ENCODE assay signal across 8 mouse cellular contexts in genomic region chr7:79847456-79848451, GRCm38 (mm10). TPM values are rescaled to one million over a fixed set of nuclear protein-coding genes. Genes with fewer than 3 reads are reported as not detected.
DNase-seq lines count a peak whose midpoint lies in the region; ATAC-seq and TF ChIP-seq lines count a peak whose summit lies in the region.

No protein-coding gene starts in this region.

- peak overlapping the region; percentile 75 for H3K9ac ChIP-seq in embryonic facial prominence, embryonic 13.5 days
- peak overlapping the region; percentile 45 for H3K9ac ChIP-seq in heart, postnatal 0 days (replicated peaks; ENCODE audit: low read depth, low read length)
- peak overlapping the region; percentile 73 for H3K9ac ChIP-seq in liver, adult 2 months (ENCODE audit: low read depth, low read length)

- no peaks in the 10 kb centered on the region for H3K27me3 ChIP-seq in embryonic facial prominence, embryonic 13.5 days
- peaks cover 13% of the 10 kb centered on the region for H3K27me3 ChIP-seq in heart, postnatal 0 days (ENCODE audit: control insufficient read depth, insufficient read depth, low read length)
- no peaks in the 10 kb centered on the region for H3K27me3 ChIP-seq in liver, adult 2 months (ENCODE audit: control insufficient read depth, insufficient read depth, low read length)
- H3K27me3 ChIP-seq in myocyte (ENCODE audit: control insufficient read depth, insufficient read depth, insufficient read length), result no peaks in the 10 kb centered on the region

- DNase-seq in left cerebral cortex, postnatal 4 days, result peak; percentile 11
- DNase-seq in left cerebral cortex, postnatal 25 days (ENCODE audit: low spot score in 2 of 2), result no peak
- peak; percentile 46 for DNase-seq in heart, postnatal 0 days (ENCODE audit: low spot score)
- no peak for DNase-seq in liver, adult 2 months (ENCODE audit: extremely low read depth, low read depth, low spot score)
- no peak for DNase-seq in layer of hippocampus, adult 2 months (ENCODE audit: low spot score in 2 of 2)

- TF ChIP-seq CTCF in heart, postnatal 0 days (IDR thresholded peaks at IDR 0.05; ENCODE audit: low read depth), result no peak
- no peak for TF ChIP-seq CTCF in liver, adult 2 months (IDR thresholded peaks at IDR 0.05; ENCODE audit: low read depth, low read length)
- TF ChIP-seq CTCF in layer of hippocampus, adult 2 months (conservative IDR thresholded peaks at IDR 0.05), result no peak

- intact Hi-C loops in left cerebral cortex, postnatal 4 days (cut with DNase I), result no loop called here
- intact Hi-C loops in left cerebral cortex, postnatal 25 days (cut with DNase I), result no loop called here

- no peaks in the 10 kb centered on the region for H3K9me3 ChIP-seq in embryonic facial prominence, embryonic 13.5 days
- H3K9me3 ChIP-seq in heart, postnatal 0 days (replicated peaks; ENCODE audit: control insufficient read depth, low read length), result no peaks in the 10 kb centered on the region

- 0 out of 2 replicates have a peak, but pooled peaks have one; percentile 10 for TF ChIP-seq POLR2A in liver, adult 2 months (IDR thresholded peaks at IDR 0.05; ENCODE audit: extremely low read depth, insufficient read depth, low read length)
- TF ChIP-seq POLR2A in myocyte (IDR thresholded peaks at IDR 0.05; ENCODE audit: insufficient read length, low read depth), result peak; percentile 79

- TF ChIP-seq EP300 in heart, postnatal 0 days (IDR thresholded peaks at IDR 0.05; ENCODE audit: low read depth), result no peak

- H3K36me3 ChIP-seq in embryonic facial prominence, embryonic 13.5 days, result no peaks in the 10 kb centered on the region
- no peaks in the 10 kb centered on the region for H3K36me3 ChIP-seq in heart, postnatal 0 days (replicated peaks; ENCODE audit: control insufficient read depth, insufficient read depth, low read length)
- no peaks in the 10 kb centered on the region for H3K36me3 ChIP-seq in liver, adult 2 months (ENCODE audit: control insufficient read depth, insufficient read depth, low read length)
- H3K36me3 ChIP-seq in myocyte (ENCODE audit: control insufficient read depth, insufficient read depth), result no peaks in the 10 kb centered on the region

- no peaks in the 10 kb centered on the region; the same call in 1 of the 2 replicates for H3K79me2 ChIP-seq in liver, adult 2 months (ENCODE audit: control insufficient read depth, insufficient read depth, low read length)
- H3K79me2 ChIP-seq in myocyte (ENCODE audit: control insufficient read depth, insufficient read depth), result no peaks in the 10 kb centered on the region

- H3K4me2 ChIP-seq in embryonic facial prominence, embryonic 13.5 days, result peak overlapping the region; percentile 84
- peak overlapping the region; percentile 83 for H3K4me2 ChIP-seq in heart, postnatal 0 days (ENCODE audit: low read depth, low read length)
- peak overlapping the region; percentile 84 for H3K4me2 ChIP-seq in myocyte (ENCODE audit: low read depth)

- peak; percentile 84 for ATAC-seq in embryonic facial prominence, embryonic 13.5 days (ENCODE audit: insufficient number of reproducible peaks, insufficient read depth, low FRiP score, low TSS enrichment, low read depth)
- ATAC-seq in heart, postnatal 0 days (ENCODE audit: insufficient read depth, low read depth), result peak; percentile 54
- ATAC-seq in frontal cortex, adult (ENCODE audit: low TSS enrichment), result no peak

- H3K4me3 ChIP-seq in embryonic facial prominence, embryonic 13.5 days, result peak overlapping the region; percentile 55
- peak overlapping the region; percentile 52 for H3K4me3 ChIP-seq in heart, postnatal 0 days (ENCODE audit: low read depth, low read length)
- H3K4me3 ChIP-seq in liver, adult 2 months (ENCODE audit: insufficient read depth, low read depth, low read length), result peak overlapping the region; percentile 61
- H3K4me3 ChIP-seq in myocyte, result peak overlapping the region; percentile 28
- H3K4me3 ChIP-seq in layer of hippocampus, adult 2 months, result no peak overlapping the region

- peak overlapping the region; percentile 62 for H3K27ac ChIP-seq in embryonic facial prominence, embryonic 13.5 days
- peak overlapping the region; percentile 8; the same call in 1 of the 2 replicates for H3K27ac ChIP-seq in heart, postnatal 0 days (ENCODE audit: low read depth)
- no peak overlapping the region for H3K27ac ChIP-seq in liver, adult 2 months (replicated peaks; ENCODE audit: insufficient read depth, low read depth, low read length)
- no peak overlapping the region for H3K27ac ChIP-seq in layer of hippocampus, adult 2 months

- H3ac ChIP-seq in myocyte (ENCODE audit: control insufficient read depth, insufficient read length), result no peak overlapping the region

- WGBS in embryonic facial prominence, embryonic 13.5 days, result 6% methylated on average over 52 of the region's 53 CpGs
- 8% methylated on average over 50 of the region's 53 CpGs for WGBS in heart, postnatal 0 days
- 7% methylated on average over 52 of the region's 53 CpGs for WGBS in liver, adult 2 months

- peaks cover 37% of the 10 kb centered on the region for H3K4me1 ChIP-seq in embryonic facial prominence, embryonic 13.5 days
- peaks cover 8% of the 10 kb centered on the region; the same call in 1 of the 2 replicates for H3K4me1 ChIP-seq in heart, postnatal 0 days (ENCODE audit: control insufficient read depth, insufficient read depth)
- peaks cover 15% of the 10 kb centered on the region for H3K4me1 ChIP-seq in liver, adult 2 months (ENCODE audit: control insufficient read depth, insufficient read depth, low read length)

TF ChIP-seq in myocyte, 11 proteins besides CTCF, POLR2A, EP300 and RAD21:
- TF ChIP-seq CEBPB (IDR thresholded peaks at IDR 0.05; ENCODE audit: insufficient read depth, poor library complexity, severe bottlenecking), result no peak
- no peak for TF ChIP-seq TCF3 (IDR thresholded peaks at IDR 0.05; ENCODE audit: insufficient read length, low read depth)
- peak in 1 of 3 experiments; percentile 13 for TF ChIP-seq MYOD1 (IDR thresholded peaks at IDR 0.05; ENCODE audit: control insufficient read depth in 1 of 3, insufficient read length in 2 of 3, low read depth in 2 of 3)
- peak; percentile 68 for TF ChIP-seq POLR2AphosphoS2 (IDR thresholded peaks at IDR 0.05; ENCODE audit: insufficient read length, low read depth)

RNA-seq across cellular contexts. Expression of gene Anpep, which starts 13.1 kb away (rescaled TPM):
- 1 to 10 TPM; 7.4 to 8.4 TPM for total RNA-seq in left cerebral cortex, postnatal 4 days (2021)
- total RNA-seq in left cerebral cortex, postnatal 25 days (2021), result 1 to 10 TPM; 5.6 to 5.9 TPM
- polyA plus RNA-seq in embryonic facial prominence, embryonic 13.5 days (2015; fragmentation: Nextera tagmentation; extraction: Ambion mirVana), result 10.0 and 26.8 TPM in 2 replicates
- 13.4 and 15.6 TPM in 2 replicates for total RNA-seq in heart, postnatal 0 days (2014; rRNA removed; ENCODE audit: low replicate concordance)
- polyA plus RNA-seq in heart, postnatal 0 days (2015; fragmentation: Nextera tagmentation; extraction: Ambion mirVana), result 6.9 and 8.3 TPM in 2 replicates
- 31.4 and 56.5 TPM in 2 replicates for total RNA-seq in liver, adult 2 months (2014; rRNA removed)
- 92.5 and 100 TPM in 2 replicates for polyA plus RNA-seq in liver, adult 2 months (2012; rRNA removed)
- polyA plus RNA-seq in myocyte (2012; fragmentation: generic; extraction: Trizol), result 12.1 TPM
- total RNA-seq in layer of hippocampus, adult 2 months (2021), result 1 to 10 TPM; 3.3 to 4.7 TPM

RNA-seq across cellular contexts. Expression of gene Mesp2, which starts 37.2 kb away (rescaled TPM):
- total RNA-seq in left cerebral cortex, postnatal 4 days (2021), result 1 to 10 TPM; 1.2 to 1.9 TPM
- 1 to 10 TPM; 1.7 to 2.4 TPM for total RNA-seq in left cerebral cortex, postnatal 25 days (2021)
- 0.10 and 0.56 TPM in 2 replicates for polyA plus RNA-seq in embryonic facial prominence, embryonic 13.5 days (2015; fragmentation: Nextera tagmentation; extraction: Ambion mirVana)
- not detected in 2 replicates for total RNA-seq in heart, postnatal 0 days (2014; rRNA removed; ENCODE audit: low replicate concordance)
- polyA plus RNA-seq in heart, postnatal 0 days (2015; fragmentation: Nextera tagmentation; extraction: Ambion mirVana), result 0.10 and 0.11 TPM in 2 replicates
- total RNA-seq in liver, adult 2 months (2014; rRNA removed), result 0.07 and 0.09 TPM in 2 replicates
- 0.23 and 0.24 TPM in 2 replicates for polyA plus RNA-seq in liver, adult 2 months (2012; rRNA removed)
- polyA plus RNA-seq in myocyte (2012; fragmentation: generic; extraction: Trizol), result not detected
- 1 to 10 TPM; 1.4 to 2.1 TPM for total RNA-seq in layer of hippocampus, adult 2 months (2021)

RNA-seq across cellular contexts. Expression of gene Mesp1, which starts 54.2 kb away (rescaled TPM):
- total RNA-seq in left cerebral cortex, postnatal 4 days (2021), result under 1 TPM; 0.46 to 0.70 TPM
- under 1 TPM; 0.28 to 0.34 TPM for total RNA-seq in left cerebral cortex, postnatal 25 days (2021)
- polyA plus RNA-seq in embryonic facial prominence, embryonic 13.5 days (2015; fragmentation: Nextera tagmentation; extraction: Ambion mirVana), result not detected in 2 replicates
- total RNA-seq in heart, postnatal 0 days (2014; rRNA removed; ENCODE audit: low replicate concordance), result not detected in 2 replicates
- polyA plus RNA-seq in heart, postnatal 0 days (2015; fragmentation: Nextera tagmentation; extraction: Ambion mirVana), result not detected in 2 replicates
- 0.18 and 0.20 TPM in 2 replicates for total RNA-seq in liver, adult 2 months (2014; rRNA removed)
- not detected in 2 replicates for polyA plus RNA-seq in liver, adult 2 months (2012; rRNA removed)
- polyA plus RNA-seq in myocyte (2012; fragmentation: generic; extraction: Trizol), result not detected
- under 1 TPM in 1 of 2 experiments, not detected in 1; 0.64 TPM for total RNA-seq in layer of hippocampus, adult 2 months (2021)

Comparison
In these comparisons a context has a peak if more than half of its experiments do, and no peak if none do; other contexts are left out.
1. DNase-seq: peak in left cerebral cortex, postnatal 4 days (single experiment) and heart, postnatal 0 days (single experiment); none in left cerebral cortex, postnatal 25 days (0 of 2), liver, adult 2 months (single experiment) and layer of hippocampus, adult 2 months (0 of 2).
2. H3K27ac ChIP-seq: peak in embryonic facial prominence, embryonic 13.5 days (single experiment) and heart, postnatal 0 days (single experiment); none in liver, adult 2 months (single experiment) and layer of hippocampus, adult 2 months (single experiment).
3. Peak in every context shown above with its lines, with median percentiles within 50 percentile points of each other: H3K4me2 ChIP-seq and H3K9ac ChIP-seq.